Mouse (Mus musculus) liver, embryonic 14.5 days (tissue): ENCODE results near the gene Nt5c3b. TPM values are rescaled to one million over a fixed set of nuclear protein-coding genes. Genes with fewer than 3 reads are reported as not detected.

ENCODE experiments used
- ATAC-seq: fragments of 200-750 bp; cut with Nextera tagmentation; 2 replicates; pipeline ENCODE4 v1.8.0; 2017; ENCODE audit warnings: moderate number of reproducible peaks, mild to moderate bottlenecking, moderate library complexity; ENCODE audit not compliant: insufficient read depth
- DNase-seq, 3 experiments: peaks; one replicate each; pipeline ENCODE4 v3.0.0-alpha.2; 2012 to 2013; ENCODE audit warnings: low read depth in 3 of 3, low spot score in 3 of 3
- H3K27ac ChIP-seq: fragments of 300-500 bp; sonication (generic); 2 replicates; pipeline ENCODE4 v1.5.1; 2014; ENCODE audit warnings: moderate library complexity, mild to moderate bottlenecking, control low read depth, inconsistent platforms
- H3K27me3 ChIP-seq: fragments of 300-500 bp; sonication (generic); 2 replicates; pipeline ENCODE4 v1.6.1; 2014; ENCODE audit warnings: mild to moderate bottlenecking, low read length, moderate library complexity; ENCODE audit not compliant: control insufficient read depth, insufficient read depth
- H3K36me3 ChIP-seq: fragments of 300-500 bp; sonication (generic); replicated peaks from 2 replicates; pipeline ENCODE4 v1.6.1; 2014; ENCODE audit warnings: low read depth; ENCODE audit not compliant: control insufficient read depth, insufficient read depth
- H3K4me1 ChIP-seq, 2 experiments: fragments of 200-500 bp in 1 of 2; fragments of 300-500 bp in 1 of 2; sonication (generic) in 1 of 2; replicated peaks; 2 replicates each; pipeline ENCODE4 v1.6.1; 2012 to 2014; ENCODE audit warnings: antibody characterized with exemption in 1 of 2, inconsistent platforms in 1 of 2, low read length in 1 of 2; ENCODE audit not compliant: control insufficient read depth in 2 of 2, insufficient read depth in 2 of 2
- H3K4me2 ChIP-seq: fragments of 300-500 bp; sonication (generic); 2 replicates; pipeline ENCODE4 v1.6.1; 2014; ENCODE audit warnings: low read depth, mild to moderate bottlenecking, control low read depth, moderate library complexity
- H3K4me3 ChIP-seq, 2 experiments: fragments of 200-500 bp in 1 of 2; fragments of 300-500 bp in 1 of 2; sonication (generic) in 1 of 2; 2 replicates each; pipeline ENCODE4 v1.5.1; 2012 to 2014; ENCODE audit warnings: low read depth in 2 of 2, low read length in 2 of 2, mild to moderate bottlenecking in 2 of 2, control low read depth in 1 of 2, inconsistent platforms in 1 of 2, moderate library complexity in 1 of 2; ENCODE audit not compliant: insufficient read depth in 1 of 2
- H3K9ac ChIP-seq: fragments of 300-500 bp; sonication (generic); replicated peaks from 2 replicates; pipeline ENCODE4 v1.6.1; 2014; ENCODE audit warnings: mild to moderate bottlenecking, control low read depth, moderate library complexity
- H3K9me3 ChIP-seq: fragments of 300-500 bp; sonication (generic); 2 replicates; pipeline ENCODE4 v1.6.1; 2016; ENCODE audit warnings: low read length, mixed read lengths; ENCODE audit not compliant: control insufficient read depth
- CTCF ChIP-seq: IDR thresholded peaks from 2 replicates; pipeline ENCODE4 v1.5.1; 2016; ENCODE audit warnings: antibody characterized with exemption, low read depth, control low read depth
- EP300 ChIP-seq: IDR thresholded peaks from 2 replicates; pipeline ENCODE4 v1.6.1; 2016; ENCODE audit warnings: antibody characterized with exemption, low read depth
- WGBS: fragments of 180-500 bp; shearing (Covaris S2); extraction: QIAGEN DNeasy Blood & Tissue Kit; methylation state at CpG from one replicate; pipeline ENCODE4 v1.1.7; 2014; ENCODE audit not compliant: insufficient replicate concordance; 5-methylcytosine and 5-hydroxymethylcytosine counted together
- polyA plus RNA-seq, 2 experiments: library from polyadenylated mRNA; depleted of rRNA in 1 of 2; stranded (reverse) in 1 of 2; unstranded in 1 of 2; fragments of >200 nt; fragmentation: Nextera tagmentation in 1 of 2; extraction: Ambion mirVana in 1 of 2; gene quantifications; 2 replicates each; pipeline versions ENCODE4 v1.2.1 to v1.2.3; 2012 to 2014

The Nt5c3b gene
- 10.2 and 13.0 TPM in 2 replicates for polyA plus RNA-seq (2012; rRNA removed)
- 15.5 and 16.3 TPM in 2 replicates for polyA plus RNA-seq (2014; fragmentation: Nextera tagmentation; extraction: Ambion mirVana)

DNA sequence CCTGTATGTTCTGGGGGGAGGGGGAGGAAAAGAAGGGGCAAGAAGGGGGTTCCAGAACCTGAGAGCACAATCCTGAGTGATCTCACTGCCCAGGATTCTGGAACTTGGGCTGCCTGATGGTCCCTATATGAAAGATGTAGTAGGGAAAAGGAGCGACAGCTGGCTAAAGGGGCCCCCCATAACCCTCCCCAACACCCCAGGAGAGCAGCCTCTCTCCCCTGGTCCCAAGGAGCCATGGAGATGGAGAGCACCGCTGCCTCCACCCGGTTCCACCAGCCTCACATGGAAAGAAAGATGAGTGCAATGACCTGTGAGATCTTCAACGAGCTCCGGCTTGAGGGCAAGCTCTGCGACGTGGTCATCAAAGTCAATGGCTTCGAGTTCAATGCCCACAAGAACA is at the start of gene Nt5c3b, which contains the start of gene Klhl10:
TSS of gene Nt5c3b (minus strand) at position 12 of the 400 bp plus-strand sequence.
TSS of gene Klhl10 (plus strand) at position 121 of the 400 bp plus-strand sequence.
- DNase-seq (no peak), ATAC-seq (no peak)
- 66% methylated on average over 8 of the region's 8 CpGs for WGBS
- Histone ChIP-seq H3K4me1 (peaks cover 0 to 7% of the 10 kb centered on the region in 2 experiments; a peak in 3 of 4 replicates), H3K27ac (no peak within 1 kb of the TSS), H3K27me3 (no peaks in the 10 kb centered on the region), H3K36me3 (no peaks in the 10 kb centered on the region), H3K9ac (peak within 1 kb of the TSS; percentile 74), H3K4me2 (peak within 1 kb of the TSS; percentile 90), H3K4me3 (peak within 1 kb of the TSS; percentile 71 to 75), H3K9me3 (no peaks in the 10 kb centered on the region)
- no peak for TF ChIP-seq EP300

DNA sequence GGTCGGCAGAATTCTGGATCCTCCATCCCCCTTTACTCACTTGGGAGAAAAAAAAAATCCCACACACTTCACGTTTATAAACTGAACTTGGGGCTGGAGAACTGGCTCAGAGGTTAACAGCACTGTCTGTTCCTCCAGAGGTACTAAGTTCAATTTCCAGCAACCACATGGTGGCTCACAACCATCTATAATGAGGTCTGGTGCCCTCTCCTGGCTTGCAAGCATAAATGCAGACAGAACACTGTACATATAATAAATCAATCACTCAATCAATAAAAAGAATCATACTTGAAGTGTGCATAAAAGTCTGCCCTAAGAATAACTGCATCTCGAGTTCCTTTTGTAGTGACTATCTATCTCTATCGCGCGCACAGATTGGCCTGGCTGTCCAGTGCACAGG is 49.3 kb upstream of the Nt5c3b start:
- no peaks in the 10 kb centered on the region for H3K27me3 ChIP-seq
- H3K4me3 ChIP-seq = no peak overlapping the region
- H3K9ac ChIP-seq = no peak overlapping the region
- H3K4me2 ChIP-seq = no peak overlapping the region
- no peaks in the 10 kb centered on the region for H3K4me1 ChIP-seq
- 80% methylated on average over 6 of the region's 6 CpGs for WGBS
- H3K36me3 ChIP-seq = peaks cover 32% of the 10 kb centered on the region
- H3K27ac ChIP-seq = no peak overlapping the region
- DNase-seq (no peak), ATAC-seq (no peak)
- H3K9me3 ChIP-seq = no peaks in the 10 kb centered on the region
- TF ChIP-seq EP300 (no peak), CTCF (peak; percentile 46)

DNA sequence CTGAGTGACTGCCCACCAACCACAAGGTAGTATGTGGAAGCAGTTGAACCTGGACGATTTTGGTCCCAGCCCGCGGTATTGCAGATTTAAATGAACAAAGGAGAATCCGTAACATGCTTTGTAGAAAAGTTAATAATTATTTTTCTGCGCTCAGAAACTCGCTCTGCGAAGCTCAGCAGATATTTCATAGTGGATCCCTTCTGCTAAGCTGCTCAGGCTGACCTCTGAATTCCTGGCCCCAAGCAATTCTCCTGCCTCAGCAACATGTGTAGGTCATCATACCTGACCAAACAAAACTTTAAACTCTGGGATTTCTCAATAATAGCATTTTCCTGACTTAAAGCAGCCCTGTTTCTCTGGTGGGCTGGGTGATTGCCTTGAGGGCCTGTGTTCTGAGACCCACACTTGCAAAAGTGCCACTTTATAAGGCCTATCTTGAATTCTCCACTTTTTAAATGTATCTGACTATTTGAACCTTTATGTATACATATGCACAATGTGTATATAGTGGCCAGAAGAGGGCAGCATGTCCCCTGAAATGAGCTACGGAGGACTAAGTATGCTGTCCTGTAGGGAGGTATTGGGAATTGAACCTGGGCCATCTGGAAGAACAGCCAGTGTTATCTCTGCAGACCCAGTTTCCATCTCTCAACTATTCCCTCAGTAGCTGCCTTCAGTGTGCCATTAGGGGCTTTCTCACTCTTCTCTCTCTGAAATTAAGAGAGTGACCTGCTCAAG is 44.4 kb upstream of the Nt5c3b start:
- no peaks in the 10 kb centered on the region for H3K27me3 ChIP-seq
- ATAC-seq (no peak), DNase-seq (peak in 1 of 3 experiments; percentile 13)
- no peak overlapping the region for H3K4me3 ChIP-seq
- no peak overlapping the region for H3K9ac ChIP-seq
- 74% methylated on average over 8 of the region's 8 CpGs for WGBS
- H3K27ac ChIP-seq = no peak overlapping the region
- no peaks in the 10 kb centered on the region for H3K4me1 ChIP-seq
- peaks cover 25% of the 10 kb centered on the region for H3K36me3 ChIP-seq
- TF ChIP-seq EP300 (no peak), CTCF (peak; percentile 62)
- no peaks in the 10 kb centered on the region for H3K9me3 ChIP-seq
- no peak overlapping the region for H3K4me2 ChIP-seq

DNA sequence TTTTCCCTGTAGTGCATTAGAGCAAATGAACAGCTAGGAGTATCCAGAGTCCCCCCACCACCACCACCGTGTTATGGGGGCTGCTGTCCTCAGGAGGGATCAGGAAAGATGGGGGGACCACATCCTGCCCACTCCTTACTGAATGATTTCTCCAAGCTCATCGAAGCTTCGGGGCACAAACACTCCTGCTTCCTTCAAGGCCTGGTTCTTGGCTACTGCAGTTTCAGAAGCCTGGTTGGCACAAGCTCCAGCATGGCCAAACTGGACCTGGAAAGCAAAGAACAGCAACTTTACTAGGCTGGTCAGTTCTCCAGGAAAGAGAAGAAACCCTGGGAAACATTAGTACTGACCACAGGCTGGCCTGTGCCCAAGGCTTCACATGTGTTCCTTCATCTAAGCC is 42.9 kb upstream of the Nt5c3b start:
- no peak for ATAC-seq
- WGBS = 74% methylated on average over 3 of the region's 3 CpGs
- DNase-seq = no peak
- Histone ChIP-seq H3K4me3 (no peak overlapping the region), H3K27ac (no peak overlapping the region), H3K27me3 (no peaks in the 10 kb centered on the region), H3K4me2 (no peak overlapping the region), H3K9ac (no peak overlapping the region), H3K36me3 (peaks cover 29% of the 10 kb centered on the region), H3K9me3 (no peaks in the 10 kb centered on the region), H3K4me1 (no peaks in the 10 kb centered on the region)
- TF ChIP-seq EP300 (no peak), CTCF (no peak)

DNA sequence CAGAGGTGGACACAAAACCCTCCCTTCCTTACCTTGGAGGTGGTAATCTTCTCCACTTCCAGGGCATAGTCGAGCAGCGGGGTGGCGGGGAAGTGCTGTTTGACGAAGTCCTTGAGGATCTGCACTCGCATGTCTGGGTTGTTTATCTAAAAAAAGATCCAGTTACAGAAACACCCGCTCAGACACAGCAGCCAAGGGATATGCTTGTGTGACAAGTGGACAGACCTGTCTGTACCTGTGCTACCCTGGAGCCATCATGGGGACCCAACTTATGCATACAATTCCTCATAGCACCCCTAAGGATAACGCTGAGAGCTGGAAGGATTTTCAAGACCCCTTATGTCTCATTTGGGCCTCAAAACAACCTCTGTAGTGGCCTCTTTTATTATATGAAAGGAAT is 37.5 kb upstream of the Nt5c3b start:
- H3K36me3 ChIP-seq = peaks cover 22% of the 10 kb centered on the region
- 81% methylated on average over 7 of the region's 7 CpGs for WGBS
- no peak overlapping the region for H3K27ac ChIP-seq
- H3K4me1 ChIP-seq = no peaks in the 10 kb centered on the region
- ATAC-seq (no peak), DNase-seq (no peak)
- no peak overlapping the region for H3K4me2 ChIP-seq
- H3K27me3 ChIP-seq = no peaks in the 10 kb centered on the region
- H3K4me3 ChIP-seq = no peak overlapping the region
- no peak overlapping the region for H3K9ac ChIP-seq
- no peaks in the 10 kb centered on the region for H3K9me3 ChIP-seq
- TF ChIP-seq CTCF = no peak
- no peak for TF ChIP-seq EP300
